Mouse (Mus musculus) forebrain, embryonic 10.5 days (tissue): ENCODE results near the gene Banf1. TPM values are rescaled to one million over a fixed set of nuclear protein-coding genes. Genes with fewer than 3 reads are reported as not detected.

Source experiments
- DNase-seq: peaks from one replicate; pipeline ENCODE4 v3.0.0-alpha.2; 2017; ENCODE audit warnings: low spot score; ENCODE audit errors: extremely low spot score
- H3K27ac ChIP-seq: fragments of 300-500 bp; sonication (generic); 2 replicates; pipeline ENCODE4 v1.5.1; 2016; ENCODE audit warnings: mild to moderate bottlenecking
- H3K27me3 ChIP-seq: fragments of 300-500 bp; sonication (generic); 2 replicates; pipeline ENCODE4 v1.6.1; 2016; ENCODE audit warnings: mild to moderate bottlenecking; ENCODE audit not compliant: poor library complexity, severe bottlenecking
- H3K36me3 ChIP-seq: fragments of 300-500 bp; sonication (generic); replicated peaks from 2 replicates; pipeline ENCODE4 v1.6.1; 2016; ENCODE audit warnings: mild to moderate bottlenecking, moderate library complexity
- H3K4me1 ChIP-seq: fragments of 300-500 bp; sonication (generic); 2 replicates; pipeline ENCODE4 v1.6.1; 2016
- H3K4me3 ChIP-seq: fragments of 300-500 bp; sonication (generic); 2 replicates; pipeline ENCODE4 v1.5.1; 2016; ENCODE audit warnings: mild to moderate bottlenecking, moderate library complexity
- H3K9me3 ChIP-seq: fragments of 300-500 bp; sonication (generic); 2 replicates; pipeline ENCODE4 v1.6.1; 2016; ENCODE audit warnings: mild to moderate bottlenecking, moderate library complexity
- WGBS: fragments of 180-500 bp; shearing (Covaris S2); methylation state at CpG from one replicate; pipeline ENCODE4 v1.1.7; 2016; 5-methylcytosine and 5-hydroxymethylcytosine counted together
- polyA plus RNA-seq: library from polyadenylated mRNA; unstranded; fragments of >200 nt; fragmentation: Nextera tagmentation; extraction: Ambion mirVana; gene quantifications from 2 replicates; pipeline ENCODE4 v1.2.1, GENCODE M21; 2016

Gene Banf1
- polyA plus RNA-seq, 1 experiment from 2014 or later: 621 TPM

DNA sequence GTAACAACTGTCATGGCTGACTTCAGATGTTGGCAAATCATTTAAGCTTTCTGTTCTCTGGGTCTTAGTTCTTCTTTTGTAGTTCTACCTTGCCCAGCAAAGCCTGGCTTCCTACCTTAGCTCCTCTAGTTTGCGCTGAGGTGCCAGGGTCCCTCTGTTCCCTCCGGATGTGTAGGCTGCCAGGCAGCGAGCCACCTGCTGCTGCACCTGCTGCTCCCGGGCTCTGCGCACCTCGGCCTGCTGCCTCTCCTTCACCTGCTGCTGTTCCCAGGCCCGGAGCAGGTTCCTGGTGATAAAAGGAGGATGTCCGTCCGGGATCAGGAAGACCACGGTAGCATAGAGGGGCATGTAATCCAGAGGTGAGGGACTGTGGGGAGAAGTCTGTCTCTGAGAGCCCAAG lies 27.2 kb upstream of the Banf1 start:
- Histone ChIP-seq H3K9me3 (no peaks in the 10 kb centered on the region), H3K27ac (no peak overlapping the region), H3K36me3 (no peaks in the 10 kb centered on the region), H3K4me3 (no peak overlapping the region), H3K27me3 (no peaks in the 10 kb centered on the region), H3K4me1 (peaks cover 28% of the 10 kb centered on the region)
- WGBS: 61% methylated on average over 10 of the region's 10 CpGs
- no peak for DNase-seq

- DNase-seq: no peak
- Histone ChIP-seq H3K36me3 (no peaks in the 10 kb centered on the region), H3K27me3 (no peaks in the 10 kb centered on the region), H3K27ac (no peak overlapping the region), H3K4me3 (no peak overlapping the region), H3K9me3 (no peaks in the 10 kb centered on the region), H3K4me1 (peaks cover 32% of the 10 kb centered on the region)
- WGBS: 84% methylated on average over 4 of the region's 4 CpGs
Measured at GRCm38 (mm10) chr19:5392892-5393291, 25.9 kb upstream of the Banf1 start.

- Histone ChIP-seq H3K4me3 (peak overlapping the region; percentile 100), H3K27ac (peak overlapping the region; percentile 93; the same call in 1 of the 2 replicates), H3K27me3 (no peaks in the 10 kb centered on the region), H3K4me1 (peaks cover 45% of the 10 kb centered on the region), H3K36me3 (peaks cover 11% of the 10 kb centered on the region), H3K9me3 (no peaks in the 10 kb centered on the region)
- DNase-seq: no peak
- 91% methylated on average over 8 of the region's 8 CpGs for WGBS
Measured at GRCm38 (mm10) chr19:5390416-5390815, 23.4 kb upstream of the Banf1 start.

DNA sequence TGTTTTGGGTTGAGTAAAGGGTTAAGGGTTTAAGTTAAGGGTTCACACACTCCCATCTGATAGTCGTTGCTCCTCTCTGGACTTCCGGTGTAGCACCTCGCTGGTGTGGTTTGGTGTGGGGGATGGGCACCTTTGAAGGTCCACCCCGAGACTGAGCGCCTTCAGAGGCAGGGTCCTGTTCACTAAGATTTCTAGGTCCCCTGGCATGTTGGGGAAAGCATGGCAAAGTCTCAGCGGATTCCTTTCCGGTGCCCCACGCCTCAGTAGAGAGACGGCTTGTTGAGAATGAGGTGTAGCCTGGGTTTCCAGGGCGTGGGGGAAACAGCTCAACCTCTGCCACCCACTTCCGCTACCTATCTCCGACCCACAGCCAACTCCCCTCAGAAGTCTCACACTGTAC lies 22.7 kb upstream of the Banf1 start:
- H3K27me3 ChIP-seq: no peaks in the 10 kb centered on the region
- H3K4me1 ChIP-seq: peaks cover 40% of the 10 kb centered on the region
- peaks cover 19% of the 10 kb centered on the region for H3K36me3 ChIP-seq
- WGBS: 59% methylated on average over 12 of the region's 12 CpGs
- H3K4me3 ChIP-seq: peak overlapping the region; percentile 100
- DNase-seq: no peak
- H3K9me3 ChIP-seq: no peaks in the 10 kb centered on the region
- peak overlapping the region; percentile 93 for H3K27ac ChIP-seq

- 3% methylated on average over 43 of the region's 43 CpGs for WGBS
- H3K27ac ChIP-seq: peak within 1 kb of the TSS; percentile 93
Measured at GRCm38 (mm10) chr19:5388588-5389242, 21.7 kb upstream of the Banf1 start, which contains the start of gene Sart1. Gene Sart1, minus strand, starts transcription at chr19:5388703.

DNA sequence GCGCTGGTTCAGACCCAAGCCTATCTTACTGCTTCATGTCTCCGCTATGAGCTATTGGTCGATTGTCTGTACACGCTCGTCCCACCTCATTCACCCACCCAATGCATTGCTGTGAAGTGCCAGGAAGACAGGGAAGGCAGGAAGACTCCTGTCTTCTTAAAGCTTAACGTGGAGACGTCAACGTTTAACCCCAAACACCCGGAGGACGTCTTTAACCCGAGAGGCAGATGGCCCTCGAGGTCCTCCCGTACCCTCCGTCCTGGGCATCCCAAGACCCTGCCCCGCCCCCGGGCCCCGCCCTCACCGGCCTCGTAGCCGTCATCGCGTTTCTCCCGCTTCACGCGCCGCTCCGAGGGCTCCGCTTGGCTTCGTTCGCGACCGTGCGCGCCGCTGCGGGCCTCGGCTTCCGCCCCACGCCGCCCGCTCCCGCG lies 21.1 kb upstream of the Banf1 start:
- peak overlapping the region; percentile 93 for H3K27ac ChIP-seq
- peak; percentile 39 for DNase-seq
- peaks cover 39% of the 10 kb centered on the region for H3K4me1 ChIP-seq
- under 1% methylated on average over 43 of the region's 43 CpGs for WGBS
- H3K9me3 ChIP-seq: no peaks in the 10 kb centered on the region
- H3K27me3 ChIP-seq: no peaks in the 10 kb centered on the region
- H3K4me3 ChIP-seq: peak overlapping the region; percentile 100
- H3K36me3 ChIP-seq: peaks cover 35% of the 10 kb centered on the region

More at GRCm38 (mm10) chr19:5388588-5389242, 21.7 kb upstream of the Banf1 start, which contains the start of gene Sart1:
- DNase-seq: peak; percentile 95
- peak within 1 kb of the TSS; percentile 100 for H3K4me3 ChIP-seq
- H3K36me3 ChIP-seq: peaks cover 28% of the 10 kb centered on the region
- peaks cover 39% of the 10 kb centered on the region for H3K4me1 ChIP-seq
- no peaks in the 10 kb centered on the region for H3K27me3 ChIP-seq
- no peaks in the 10 kb centered on the region for H3K9me3 ChIP-seq

DNA sequence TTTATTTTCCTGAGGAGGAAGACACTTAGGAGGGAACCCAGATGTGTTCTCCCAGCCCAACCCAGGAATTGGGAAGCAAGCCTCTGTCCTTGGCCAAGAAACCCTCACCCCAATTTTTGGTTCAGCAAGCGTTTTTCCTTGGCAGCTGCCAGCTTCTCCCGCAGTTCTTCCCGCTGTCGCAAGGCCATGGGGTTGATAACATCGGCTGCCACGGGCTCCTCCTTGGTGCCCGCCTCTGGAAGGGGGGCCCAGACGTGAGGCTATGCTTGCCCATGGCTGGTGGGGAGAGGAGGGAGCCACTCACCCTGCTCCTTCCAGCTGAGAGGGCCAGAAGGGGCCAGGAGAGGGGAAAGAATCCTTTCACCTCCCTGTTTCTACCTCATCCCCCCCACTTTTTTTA lies 17.7 kb upstream of the Banf1 start:
- Histone ChIP-seq H3K9me3 (no peaks in the 10 kb centered on the region), H3K27ac (no peak overlapping the region), H3K4me1 (peaks cover 25% of the 10 kb centered on the region), H3K27me3 (no peaks in the 10 kb centered on the region), H3K4me3 (no peak overlapping the region), H3K36me3 (peaks cover 68% of the 10 kb centered on the region)
- DNase-seq: no peak
- 92% methylated on average over 8 of the region's 8 CpGs for WGBS

DNA sequence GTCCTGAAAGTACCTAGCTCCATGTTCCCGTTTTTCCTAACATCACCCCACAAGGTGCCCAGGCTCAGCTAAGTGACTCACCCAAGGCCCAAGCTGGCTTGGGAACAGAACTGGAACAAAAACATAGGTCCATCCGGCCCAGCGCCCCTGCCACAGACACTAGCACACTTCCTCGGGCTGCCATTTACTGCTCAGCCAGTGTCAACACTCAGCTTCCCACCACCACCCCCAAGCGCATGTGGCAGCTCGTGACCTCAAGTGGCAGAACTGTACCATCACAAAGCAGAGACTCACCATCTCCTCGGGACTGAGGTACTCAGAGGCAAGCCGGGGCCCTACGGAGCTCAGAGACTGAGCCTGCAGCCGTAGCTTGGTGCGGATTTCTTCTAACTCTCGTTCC lies 16.4 kb upstream of the Banf1 start:
- H3K27me3 ChIP-seq: no peaks in the 10 kb centered on the region
- peaks cover 82% of the 10 kb centered on the region for H3K36me3 ChIP-seq
- WGBS: 95% methylated on average over 12 of the region's 12 CpGs
- peaks cover 17% of the 10 kb centered on the region for H3K4me1 ChIP-seq
- H3K27ac ChIP-seq: no peak overlapping the region
- H3K4me3 ChIP-seq: no peak overlapping the region
- H3K9me3 ChIP-seq: no peaks in the 10 kb centered on the region
- DNase-seq: no peak

DNA sequence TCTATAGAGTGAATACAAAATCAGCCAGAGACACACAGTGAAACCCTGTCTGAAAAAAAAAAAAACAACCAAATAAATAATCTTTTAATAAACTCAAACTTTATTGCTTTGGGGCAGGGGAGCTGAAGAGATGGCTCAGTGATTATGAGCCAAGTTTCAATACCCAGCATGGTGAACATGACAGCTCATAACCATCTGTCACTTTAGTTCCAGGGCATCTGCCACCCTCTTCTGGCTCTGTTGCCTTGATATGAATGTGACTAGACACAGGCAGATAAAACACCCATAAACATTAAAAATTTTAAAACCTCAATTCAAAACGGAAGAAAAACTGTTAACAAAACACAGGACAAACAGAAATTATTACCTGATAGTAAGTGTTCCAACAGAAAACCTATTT lies 10.5 kb upstream of the Banf1 start:
- Histone ChIP-seq H3K9me3 (no peaks in the 10 kb centered on the region), H3K4me1 (no peaks in the 10 kb centered on the region), H3K4me3 (no peak overlapping the region), H3K36me3 (peaks cover 90% of the 10 kb centered on the region), H3K27ac (no peak overlapping the region), H3K27me3 (no peaks in the 10 kb centered on the region)
- WGBS: 89% methylated on average over 1 of the region's 1 CpGs
- DNase-seq: no peak

- Histone ChIP-seq H3K4me1 (no peaks in the 10 kb centered on the region), H3K27me3 (no peaks in the 10 kb centered on the region), H3K9me3 (no peaks in the 10 kb centered on the region), H3K36me3 (peaks cover 90% of the 10 kb centered on the region), H3K27ac (no peak overlapping the region), H3K4me3 (no peak overlapping the region)
- DNase-seq: no peak
- 81% methylated on average over 4 of the region's 4 CpGs for WGBS
Measured at GRCm38 (mm10) chr19:5374748-5375147, 7.8 kb upstream of the Banf1 start.

DNA sequence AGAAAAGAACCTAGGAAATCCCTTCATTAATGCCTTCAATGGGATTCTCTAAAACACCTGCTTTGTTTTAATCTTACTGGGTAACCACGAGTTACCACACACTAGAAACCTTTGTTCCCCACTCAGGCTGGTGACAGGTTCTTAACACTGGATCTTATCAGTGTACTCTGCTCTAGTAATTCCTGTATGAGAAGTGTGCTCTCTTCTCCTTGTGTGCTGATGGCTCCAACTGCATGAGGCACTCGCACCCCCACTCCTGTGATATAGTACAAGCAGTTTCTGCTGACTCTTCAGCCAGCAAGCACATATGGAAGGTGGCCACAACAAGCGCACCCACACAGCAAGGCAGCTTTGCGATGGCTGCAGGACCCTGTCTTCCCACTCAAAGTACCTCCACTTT lies 7.2 kb upstream of the Banf1 start:
- peaks cover 90% of the 10 kb centered on the region for H3K36me3 ChIP-seq
- no peak for DNase-seq
- H3K4me1 ChIP-seq: no peaks in the 10 kb centered on the region
- WGBS: 83% methylated on average over 4 of the region's 4 CpGs
- H3K27me3 ChIP-seq: no peaks in the 10 kb centered on the region
- H3K9me3 ChIP-seq: no peaks in the 10 kb centered on the region
- H3K27ac ChIP-seq: no peak overlapping the region
- H3K4me3 ChIP-seq: no peak overlapping the region

DNA sequence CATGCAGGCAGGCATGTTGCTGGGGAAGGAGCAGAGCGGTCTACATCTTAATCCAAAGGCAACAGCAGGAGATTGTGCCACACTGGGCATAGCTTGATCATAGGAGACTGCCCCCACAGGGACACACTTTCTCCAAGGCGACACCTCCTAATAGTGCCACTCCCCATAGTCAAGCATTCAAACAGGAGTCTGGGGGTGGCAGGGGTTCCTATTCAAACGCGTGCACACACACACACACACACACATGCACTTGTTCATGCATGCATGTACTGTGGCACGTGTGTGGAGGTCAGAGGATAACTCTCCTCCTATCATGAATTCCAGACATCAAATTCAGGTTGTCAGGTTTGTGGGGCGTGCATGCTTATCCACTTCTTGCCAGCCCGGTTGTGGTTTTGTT lies 5.8 kb upstream of the Banf1 start:
- H3K4me3 ChIP-seq: no peak overlapping the region
- no peaks in the 10 kb centered on the region for H3K9me3 ChIP-seq
- no peak for DNase-seq
- peaks cover 88% of the 10 kb centered on the region for H3K36me3 ChIP-seq
- H3K27ac ChIP-seq: no peak overlapping the region
- H3K27me3 ChIP-seq: no peaks in the 10 kb centered on the region
- 93% methylated on average over 7 of the region's 7 CpGs for WGBS
- peaks cover 11% of the 10 kb centered on the region for H3K4me1 ChIP-seq

GRCm38 (mm10) chr19:5370932-5371331 lies 4.0 kb upstream of the Banf1 start:
- Histone ChIP-seq H3K36me3 (peaks cover 72% of the 10 kb centered on the region), H3K27ac (no peak overlapping the region), H3K4me1 (peaks cover 17% of the 10 kb centered on the region), H3K4me3 (no peak overlapping the region), H3K9me3 (no peaks in the 10 kb centered on the region), H3K27me3 (no peaks in the 10 kb centered on the region)
- WGBS: 92% methylated on average over 3 of the region's 3 CpGs
- no peak for DNase-seq
